Mouse (Mus musculus) heart, embryonic 15.5 days (tissue): ENCODE data around the gene Ttc17. TPM values are rescaled to one million over a fixed set of nuclear protein-coding genes. Genes with fewer than 3 reads are reported as not detected.
A peak's percentile ranks its signal among the peaks of the same experiment; 100 is the strongest.
"Not testable (repeated sequence)": the region's sequence is repeated elsewhere in the genome, so short reads cannot be mapped to it uniquely, and the experiment has no call there.

ENCODE experiments used
- ATAC-seq: fragments of 200-750 bp; cut with Nextera tagmentation; replicated peaks from 2 replicates; pipeline ENCODE4 v1.8.0; 2017; ENCODE audit warnings: low read depth, moderate TSS enrichment; ENCODE audit not compliant: insufficient number of reproducible peaks, insufficient read depth, low FRiP score
- H3K27ac ChIP-seq: fragments of 300-500 bp; sonication (generic); 2 replicates; pipeline ENCODE4 v1.5.1; 2015; ENCODE audit warnings: mild to moderate bottlenecking, inconsistent platforms
- H3K27me3 ChIP-seq: fragments of 300-500 bp; sonication (generic); 2 replicates; pipeline ENCODE4 v1.6.1; 2015; ENCODE audit warnings: inconsistent platforms
- H3K36me3 ChIP-seq: fragments of 300-500 bp; sonication (generic); 2 replicates; pipeline ENCODE4 v1.6.1; 2015; ENCODE audit warnings: mild to moderate bottlenecking, inconsistent platforms
- H3K4me1 ChIP-seq: fragments of 300-500 bp; sonication (generic); replicated peaks from 2 replicates; pipeline ENCODE4 v1.6.1; 2015; ENCODE audit warnings: inconsistent platforms
- H3K4me2 ChIP-seq: fragments of 300-500 bp; sonication (generic); 2 replicates; pipeline ENCODE4 v1.6.1; 2015; ENCODE audit warnings: inconsistent platforms, mild to moderate bottlenecking, moderate library complexity
- H3K4me3 ChIP-seq: fragments of 300-500 bp; sonication (generic); 2 replicates; pipeline ENCODE4 v1.5.1; 2015; ENCODE audit warnings: mild to moderate bottlenecking, inconsistent platforms
- H3K9ac ChIP-seq: fragments of 300-500 bp; sonication (generic); 2 replicates; pipeline ENCODE4 v1.6.1; 2015; ENCODE audit warnings: mild to moderate bottlenecking, inconsistent platforms
- H3K9me3 ChIP-seq: fragments of 300-500 bp; sonication (generic); replicated peaks from 2 replicates; pipeline ENCODE4 v1.6.1; 2016; ENCODE audit warnings: inconsistent platforms
- WGBS: fragments of 180-500 bp; shearing (Covaris S2); methylation state at CpG from one replicate; pipeline ENCODE4 v1.1.7; 2015; ENCODE audit warnings: mixed read lengths; 5-methylcytosine and 5-hydroxymethylcytosine counted together
- polyA plus RNA-seq: library from polyadenylated mRNA; unstranded; fragments of >200 nt; fragmentation: Nextera tagmentation; extraction: Ambion mirVana; gene quantifications from 2 replicates; pipeline ENCODE4 v1.2.1, GENCODE M21; 2015

Ttc17 gene
- polyA plus RNA-seq, 1 experiment from 2014 or later: 14.6 TPM

GRCm38 (mm10) chr2:94402561-94402960 is 3.9 kb downstream of the Ttc17 start:
- H3K36me3 ChIP-seq: no peaks in the 10 kb centered on the region
- 88% methylated on average over 1 of the region's 1 CpGs for WGBS
- no peak overlapping the region for H3K9ac ChIP-seq
- no peak for ATAC-seq
- peaks cover 43% of the 10 kb centered on the region for H3K4me1 ChIP-seq
- no peak overlapping the region for H3K27ac ChIP-seq
- no peaks in the 10 kb centered on the region for H3K27me3 ChIP-seq
- H3K9me3 ChIP-seq: no peaks in the 10 kb centered on the region
- H3K4me3 ChIP-seq: no peak overlapping the region
- H3K4me2 ChIP-seq: no peak overlapping the region

GRCm38 (mm10) chr2:94402096-94402495 is 4.4 kb downstream of the Ttc17 start:
- Histone ChIP-seq H3K9ac (no peak overlapping the region), H3K4me3 (no peak overlapping the region), H3K27me3 (no peaks in the 10 kb centered on the region), H3K4me2 (no peak overlapping the region), H3K36me3 (peaks cover 3% of the 10 kb centered on the region; the same call in 1 of the 2 replicates), H3K27ac (no peak overlapping the region), H3K4me1 (peaks cover 38% of the 10 kb centered on the region), H3K9me3 (no peaks in the 10 kb centered on the region)
- ATAC-seq: no peak
- WGBS: 72% methylated on average over 7 of the region's 7 CpGs

DNA sequence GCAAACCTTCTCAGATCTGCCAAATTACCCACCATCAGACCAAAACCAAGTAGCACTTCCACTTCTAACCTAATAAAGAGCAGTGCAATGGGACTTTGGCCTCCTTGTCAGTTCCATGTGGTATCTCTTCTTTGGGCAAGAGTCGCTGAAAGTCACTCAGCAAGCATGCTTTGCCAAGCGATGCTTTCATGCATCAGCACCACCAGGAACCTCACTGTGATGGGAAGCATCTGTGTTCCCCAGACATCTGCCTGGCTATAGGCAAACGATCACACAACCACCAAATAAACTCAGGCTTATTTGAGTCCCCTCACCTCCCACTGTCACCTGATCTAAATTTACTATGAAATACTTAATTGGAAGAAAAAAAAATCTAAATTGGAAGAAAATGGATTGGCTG is 5.5 kb downstream of the Ttc17 start:
- Histone ChIP-seq H3K27ac (no peak overlapping the region), H3K9ac (no peak overlapping the region), H3K36me3 (peaks cover 3% of the 10 kb centered on the region; the same call in 1 of the 2 replicates), H3K27me3 (no peaks in the 10 kb centered on the region), H3K9me3 (no peaks in the 10 kb centered on the region), H3K4me1 (peaks cover 42% of the 10 kb centered on the region), H3K4me3 (no peak overlapping the region), H3K4me2 (no peak overlapping the region)
- 71% methylated on average over 3 of the region's 3 CpGs for WGBS
- ATAC-seq: no peak

DNA sequence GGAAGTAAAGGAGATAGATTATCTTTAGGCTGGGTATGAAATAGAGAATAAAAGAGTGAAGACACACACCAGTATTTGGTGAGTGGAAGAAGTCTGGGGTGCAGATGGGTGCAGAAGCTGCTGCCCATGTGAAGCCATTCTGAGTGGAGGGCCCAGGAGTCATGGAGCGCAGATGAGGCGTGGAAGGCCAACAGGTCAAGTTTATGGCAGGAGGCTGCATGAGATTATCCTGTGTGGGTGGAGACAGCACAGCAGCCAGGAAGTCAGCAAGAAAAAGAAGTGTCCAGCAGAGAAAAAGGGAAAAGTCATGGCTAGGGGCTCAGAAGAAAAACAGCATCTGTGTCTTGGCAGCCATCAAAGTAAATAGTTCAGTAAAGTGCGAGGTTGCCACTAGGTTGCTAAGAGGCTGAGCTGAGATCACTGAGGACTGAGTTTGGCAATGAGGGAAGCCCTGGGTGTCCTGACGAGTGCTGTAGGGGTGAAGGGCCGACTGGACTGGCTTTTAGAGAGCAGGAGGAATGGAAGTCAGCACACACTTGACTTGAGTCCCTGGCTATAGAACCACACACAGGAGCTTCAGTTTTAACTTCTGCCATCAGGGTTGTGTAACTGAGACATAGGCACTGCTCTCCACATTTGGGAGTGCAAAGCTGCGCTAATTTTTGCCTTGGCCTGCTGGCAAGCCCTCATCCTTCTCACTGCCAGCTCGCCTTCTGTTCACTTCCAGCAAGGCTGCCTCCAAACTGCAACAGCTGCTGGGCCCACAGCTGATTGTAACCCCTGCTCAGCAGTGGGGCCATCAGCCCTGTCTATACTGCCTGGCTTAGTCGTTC is 8.1 kb downstream of the Ttc17 start:
- no peak overlapping the region for H3K4me2 ChIP-seq
- peaks cover 3% of the 10 kb centered on the region; the same call in 1 of the 2 replicates for H3K36me3 ChIP-seq
- H3K4me3 ChIP-seq: no peak overlapping the region
- H3K27ac ChIP-seq: peak overlapping the region; percentile 43; the same call in 1 of the 2 replicates
- no peak for ATAC-seq
- H3K27me3 ChIP-seq: no peaks in the 10 kb centered on the region
- peak overlapping the region; percentile 29 for H3K9ac ChIP-seq
- peaks cover 33% of the 10 kb centered on the region for H3K4me1 ChIP-seq
- no peaks in the 10 kb centered on the region for H3K9me3 ChIP-seq
- WGBS: 54% methylated on average over 8 of the region's 8 CpGs

DNA sequence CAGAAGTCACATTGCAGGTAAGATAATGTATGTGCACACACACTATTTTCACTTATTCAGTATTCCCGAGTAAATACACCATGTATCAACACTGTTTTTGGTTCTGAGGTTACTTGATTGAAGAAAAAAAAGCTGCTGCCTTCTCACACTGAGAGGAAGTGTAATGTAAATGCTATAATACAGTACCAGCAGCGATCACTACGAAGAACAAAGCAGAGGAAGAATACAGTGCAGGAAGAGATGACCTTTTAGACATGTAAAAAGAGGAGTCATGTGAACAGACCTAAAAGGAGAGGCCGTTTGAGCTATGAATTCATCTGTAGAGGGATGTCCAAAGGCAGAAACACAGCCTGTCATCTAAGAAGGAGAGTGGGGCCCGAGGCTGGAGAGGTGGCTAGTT is 9.0 kb downstream of the Ttc17 start:
- Histone ChIP-seq H3K4me2 (no peak overlapping the region), H3K36me3 (peaks cover 3% of the 10 kb centered on the region; the same call in 1 of the 2 replicates), H3K27me3 (no peaks in the 10 kb centered on the region), H3K27ac (no peak overlapping the region), H3K9me3 (no peaks in the 10 kb centered on the region), H3K9ac (no peak overlapping the region), H3K4me1 (peaks cover 32% of the 10 kb centered on the region), H3K4me3 (no peak overlapping the region)
- ATAC-seq: no peak
- WGBS: 71% methylated on average over 5 of the region's 5 CpGs

GRCm38 (mm10) chr2:94396325-94396724 is 10.2 kb downstream of the Ttc17 start:
- whole genome bisulfite sequencing: 60% methylated on average over 5 of the region's 5 CpGs

GRCm38 (mm10) chr2:94391127-94391526 is 15.4 kb downstream of the Ttc17 start:
- not testable (repeated sequence) for H3K9ac ChIP-seq, H3K27ac ChIP-seq, H3K4me2 ChIP-seq, H3K27me3 ChIP-seq, ATAC-seq, H3K4me3 ChIP-seq, H3K36me3 ChIP-seq, H3K9me3 ChIP-seq
- H3K4me1 ChIP-seq: peaks cover 27% of the 10 kb centered on the region
- WGBS: 85% methylated on average over 12 of the region's 12 CpGs

More at GRCm38 (mm10) chr2:94396325-94396724, 10.2 kb downstream of the Ttc17 start:
- H3K36me3 ChIP-seq: peaks cover 3% of the 10 kb centered on the region; the same call in 1 of the 2 replicates
- no peaks in the 10 kb centered on the region for H3K9me3 ChIP-seq
- H3K27ac ChIP-seq: no peak overlapping the region
- no peak overlapping the region for H3K4me3 ChIP-seq
- no peaks in the 10 kb centered on the region for H3K27me3 ChIP-seq
- H3K4me2 ChIP-seq: no peak overlapping the region
- ATAC-seq: no peak
- peaks cover 29% of the 10 kb centered on the region for H3K4me1 ChIP-seq
- H3K9ac ChIP-seq: no peak overlapping the region

DNA sequence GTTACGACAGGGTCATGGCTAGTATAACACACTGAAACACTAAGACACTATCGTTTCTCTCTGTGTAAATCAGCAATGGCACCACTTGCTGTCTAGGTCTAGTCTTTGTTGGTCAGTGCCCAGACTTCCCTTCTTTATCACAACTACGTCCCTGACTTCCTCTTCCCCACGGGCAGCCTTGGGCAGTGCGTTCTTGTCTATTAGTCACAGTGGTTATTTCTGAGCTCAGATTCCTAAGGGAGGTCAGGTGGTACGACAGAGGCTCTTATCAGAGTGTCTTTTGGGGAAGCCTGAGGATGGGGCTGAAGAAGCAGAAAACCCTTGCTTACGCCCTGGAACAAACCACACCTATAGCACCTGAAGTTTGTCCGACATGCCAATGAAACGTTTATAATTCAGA is 17.5 kb downstream of the Ttc17 start:
- H3K4me3 ChIP-seq: no peak overlapping the region
- H3K9me3 ChIP-seq: no peaks in the 10 kb centered on the region
- WGBS: 46% methylated on average over 9 of the region's 9 CpGs
- no peaks in the 10 kb centered on the region for H3K27me3 ChIP-seq
- H3K4me2 ChIP-seq: no peak overlapping the region
- peaks cover 21% of the 10 kb centered on the region for H3K4me1 ChIP-seq
- no peak overlapping the region for H3K9ac ChIP-seq
- no peak for ATAC-seq
- peaks cover 3% of the 10 kb centered on the region; the same call in 1 of the 2 replicates for H3K36me3 ChIP-seq
- H3K27ac ChIP-seq: no peak overlapping the region

GRCm38 (mm10) chr2:94387846-94388245 is 18.6 kb downstream of the Ttc17 start:
- Histone ChIP-seq H3K36me3 (peaks cover 3% of the 10 kb centered on the region; the same call in 1 of the 2 replicates), H3K9ac (no peak overlapping the region), H3K27ac (no peak overlapping the region), H3K4me1 (peaks cover 21% of the 10 kb centered on the region), H3K27me3 (no peaks in the 10 kb centered on the region), H3K4me2 (no peak overlapping the region), H3K4me3 (no peak overlapping the region), H3K9me3 (no peaks in the 10 kb centered on the region)
- 75% methylated on average over 5 of the region's 5 CpGs for WGBS
- ATAC-seq: 0 out of 2 replicates have a peak, but pooled peaks have one; percentile 22

DNA sequence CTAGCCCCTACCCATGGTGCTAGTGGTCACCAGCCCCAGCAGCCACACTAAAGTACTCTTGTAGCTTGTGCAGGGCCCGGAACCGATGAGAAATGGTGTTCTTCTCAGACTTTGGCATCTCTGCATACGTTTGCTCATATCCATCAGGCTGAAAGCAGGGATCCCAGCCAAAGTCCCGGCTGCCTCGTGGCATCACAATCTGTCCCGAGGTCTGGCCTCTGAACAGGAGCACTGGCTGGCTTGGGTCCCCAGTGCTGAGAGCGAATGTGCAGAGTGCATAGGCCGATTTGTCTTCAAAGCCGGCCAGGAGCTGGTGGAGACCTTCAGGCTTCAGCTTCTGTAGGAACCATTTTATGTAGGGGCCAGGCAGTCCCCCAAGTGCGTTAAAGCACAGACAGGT is 22.0 kb downstream of the Ttc17 start:
- not testable (repeated sequence) for ATAC-seq, H3K27me3 ChIP-seq, H3K9ac ChIP-seq, H3K4me2 ChIP-seq, H3K9me3 ChIP-seq, H3K27ac ChIP-seq, H3K4me3 ChIP-seq, H3K36me3 ChIP-seq
- H3K4me1 ChIP-seq: peaks cover 20% of the 10 kb centered on the region
- WGBS: 92% methylated on average over 10 of the region's 10 CpGs

GRCm38 (mm10) chr2:94381057-94381647 is 25.3 kb downstream of the Ttc17 start:
- WGBS: 80% methylated on average over 2 of the region's 2 CpGs
- H3K27ac ChIP-seq: no peak overlapping the region
- peaks cover 15% of the 10 kb centered on the region for H3K36me3 ChIP-seq
- ATAC-seq: no peak
- H3K9ac ChIP-seq: no peak overlapping the region
- no peaks in the 10 kb centered on the region for H3K4me1 ChIP-seq
- H3K4me2 ChIP-seq: no peak overlapping the region
- no peaks in the 10 kb centered on the region for H3K27me3 ChIP-seq
- H3K4me3 ChIP-seq: no peak overlapping the region
- H3K9me3 ChIP-seq: no peaks in the 10 kb centered on the region
